Mouse (Mus musculus): ENCODE results near the gene Ctso.

GRCm38 (mm10) chr3:81995371-81995770, 63.0 kb downstream of the Ctso start:
- TF ChIP-seq CTCF (IDR thresholded peaks at IDR 0.05 in 2 of 3, conservative IDR thresholded peaks at IDR 0.05 in 1 of 3; ENCODE audit: control insufficient read depth in 1 of 3, insufficient read depth in 1 of 3, low read depth in 2 of 3, low read length in 3 of 3, poor library complexity in 1 of 3, severe bottlenecking in 1 of 3) (no peak), USF2 (IDR thresholded peaks at IDR 0.05; ENCODE audit: borderline replicate concordance in 1 of 2, insufficient read depth in 1 of 2, low read depth in 1 of 2, low read length in 2 of 2) (no peak), POLR2A (IDR thresholded peaks at IDR 0.05; ENCODE audit: control insufficient read depth in 1 of 2, insufficient read depth in 1 of 2, low read depth in 1 of 2, low read length in 2 of 2, poor library complexity in 1 of 2) (no peak), EP300 (IDR thresholded peaks at IDR 0.05; ENCODE audit: low read depth in 1 of 2, low read length in 2 of 2) (no peak)
